Mouse (Mus musculus): ENCODE results near the gene Nfe2l1.
"Not testable (repeated sequence)": the region's sequence is repeated elsewhere in the genome, so short reads cannot be mapped to it uniquely, and the experiment has no call there.

- not testable (repeated sequence) for TF ChIP-seq CTCF, EP300 (IDR thresholded peaks at IDR 0.05; ENCODE audit: low read depth)
Measured at GRCm38 (mm10) chr11:96811188-96811587, 18.6 kb downstream of the Nfe2l1 start.

Data from liver, postnatal 0 days (tissue).